Mouse (Mus musculus) embryonic facial prominence, embryonic 11.5 days (tissue): Measurements from ENCODE around the gene Myo1e. TPM values are rescaled to one million over a fixed set of nuclear protein-coding genes. Genes with fewer than 3 reads are reported as not detected.

ENCODE experiments used
- ATAC-seq: fragments of 200-750 bp; cut with Nextera tagmentation; replicated peaks from 2 replicates; pipeline ENCODE4 v1.8.0; 2017; ENCODE audit warnings: low read depth; ENCODE audit not compliant: insufficient number of reproducible peaks, low FRiP score, low TSS enrichment
- DNase-seq: peaks from one replicate; pipeline ENCODE4 v3.0.0-alpha.2; 2015; ENCODE audit warnings: low spot score
- H3K27ac ChIP-seq: fragments of 300-500 bp; sonication (generic); replicated peaks from 2 replicates; pipeline ENCODE4 v1.5.1; 2014; ENCODE audit warnings: mild to moderate bottlenecking, low read depth, low read length, control low read depth
- H3K27me3 ChIP-seq: fragments of 300-500 bp; sonication (generic); 2 replicates; pipeline ENCODE4 v1.6.1; 2014; ENCODE audit warnings: mild to moderate bottlenecking, low read length, moderate library complexity, mixed read lengths; ENCODE audit not compliant: control insufficient read depth, insufficient read depth
- H3K36me3 ChIP-seq: fragments of 300-500 bp; sonication (generic); replicated peaks from 2 replicates; pipeline ENCODE4 v1.6.1; 2014; ENCODE audit warnings: low read depth, mild to moderate bottlenecking, low read length, moderate library complexity, mixed read lengths; ENCODE audit not compliant: control insufficient read depth, insufficient read depth
- H3K4me1 ChIP-seq: fragments of 300-500 bp; sonication (generic); 2 replicates; pipeline ENCODE4 v1.6.1; 2014; ENCODE audit warnings: low read length, mixed read lengths; ENCODE audit not compliant: control insufficient read depth, insufficient read depth
- H3K4me2 ChIP-seq: fragments of 300-500 bp; sonication (generic); 2 replicates; pipeline ENCODE4 v1.6.1; 2014; ENCODE audit warnings: low read depth, mild to moderate bottlenecking, control low read depth, low read length, moderate library complexity
- H3K4me3 ChIP-seq: fragments of 300-500 bp; sonication (generic); 2 replicates; pipeline ENCODE4 v1.5.1; 2014; ENCODE audit warnings: low read depth, low read length, control low read depth
- H3K9ac ChIP-seq: fragments of 300-500 bp; sonication (generic); replicated peaks from 2 replicates; pipeline ENCODE4 v1.6.1; 2014; ENCODE audit warnings: mild to moderate bottlenecking, control low read depth, low read length
- H3K9me3 ChIP-seq: fragments of 300-500 bp; sonication (generic); replicated peaks from 2 replicates; pipeline ENCODE4 v1.6.1; 2016; ENCODE audit warnings: mild to moderate bottlenecking, low read length, inconsistent platforms, mixed read lengths; ENCODE audit not compliant: control insufficient read depth
- WGBS: fragments of 180-500 bp; shearing (Covaris S2); extraction: QIAGEN DNeasy Blood & Tissue Kit; methylation state at CpG from one replicate; pipeline ENCODE4 v1.1.7; 2014; 5-methylcytosine and 5-hydroxymethylcytosine counted together
- polyA plus RNA-seq: library from polyadenylated mRNA; unstranded; fragments of >200 nt; fragmentation: Nextera tagmentation; extraction: Ambion mirVana; gene quantifications from 2 replicates; pipeline ENCODE4 v1.2.1, GENCODE M21; 2014

The Myo1e gene
- polyA plus RNA-seq, 1 experiment from 2014 or later = 14.8 TPM

- H3K36me3 ChIP-seq = no peaks in the 10 kb centered on the region
- no peaks in the 10 kb centered on the region for H3K27me3 ChIP-seq
- no peak overlapping the region for H3K9ac ChIP-seq
- H3K27ac ChIP-seq = no peak overlapping the region
- H3K9me3 ChIP-seq = no peaks in the 10 kb centered on the region
- no peak overlapping the region for H3K4me2 ChIP-seq
- WGBS = 87% methylated on average over 2 of the region's 2 CpGs
- H3K4me1 ChIP-seq = no peaks in the 10 kb centered on the region
- no peak overlapping the region for H3K4me3 ChIP-seq
- DNase-seq (no peak), ATAC-seq (no peak)
These were observed 158.8 kb downstream of the Myo1e start for GRCm38 (mm10) chr9:70365915-70366314.

GRCm38 (mm10) chr9:70366898-70367297 lies 159.7 kb downstream of the Myo1e start:
- H3K9me3 ChIP-seq = no peaks in the 10 kb centered on the region
- DNase-seq (no peak), ATAC-seq (no peak)
- H3K27ac ChIP-seq = no peak overlapping the region
- no peak overlapping the region for H3K4me3 ChIP-seq
- no peak overlapping the region for H3K4me2 ChIP-seq
- no peaks in the 10 kb centered on the region for H3K27me3 ChIP-seq
- H3K36me3 ChIP-seq = no peaks in the 10 kb centered on the region
- WGBS = 91% methylated on average over 6 of the region's 6 CpGs
- H3K9ac ChIP-seq = no peak overlapping the region
- no peaks in the 10 kb centered on the region for H3K4me1 ChIP-seq

GRCm38 (mm10) chr9:70371638-70372037 lies 164.5 kb downstream of the Myo1e start:
- Histone ChIP-seq H3K36me3 (no peaks in the 10 kb centered on the region), H3K4me3 (no peak overlapping the region), H3K27ac (no peak overlapping the region), H3K27me3 (no peaks in the 10 kb centered on the region), H3K4me2 (no peak overlapping the region), H3K4me1 (no peaks in the 10 kb centered on the region), H3K9ac (no peak overlapping the region), H3K9me3 (no peaks in the 10 kb centered on the region)
- no peak for ATAC-seq
- no peak for DNase-seq
- 82% methylated on average over 5 of the region's 5 CpGs for whole genome bisulfite sequencing

GRCm38 (mm10) chr9:70379502-70380467 lies 172.6 kb downstream of the Myo1e start:
- ATAC-seq = no peak
- DNase-seq = no peak

GRCm38 (mm10) chr9:70382091-70382490 lies 174.9 kb downstream of the Myo1e start:
- no peaks in the 10 kb centered on the region; the same call in 1 of the 2 replicates for H3K36me3 ChIP-seq
- ATAC-seq = no peak

More at GRCm38 (mm10) chr9:70379502-70380467, 172.6 kb downstream of the Myo1e start:
- Histone ChIP-seq H3K27me3 (no peaks in the 10 kb centered on the region), H3K4me1 (no peaks in the 10 kb centered on the region), H3K27ac (no peak overlapping the region), H3K4me3 (no peak overlapping the region), H3K9me3 (no peaks in the 10 kb centered on the region), H3K36me3 (no peaks in the 10 kb centered on the region; the same call in 1 of the 2 replicates), H3K9ac (no peak overlapping the region), H3K4me2 (no peak overlapping the region)
- WGBS = 77% methylated on average over 7 of the region's 7 CpGs

GRCm38 (mm10) chr9:70383750-70384149 lies 176.6 kb downstream of the Myo1e start:
- Histone ChIP-seq H3K9ac (no peak overlapping the region), H3K4me3 (no peak overlapping the region), H3K27me3 (no peaks in the 10 kb centered on the region), H3K4me1 (no peaks in the 10 kb centered on the region), H3K36me3 (no peaks in the 10 kb centered on the region), H3K9me3 (no peaks in the 10 kb centered on the region), H3K4me2 (no peak overlapping the region), H3K27ac (no peak overlapping the region)
- peak; percentile 6 for DNase-seq
- 76% methylated on average over 10 of the region's 10 CpGs for WGBS
- no peak for ATAC-seq

More at GRCm38 (mm10) chr9:70382091-70382490, 174.9 kb downstream of the Myo1e start:
- no peaks in the 10 kb centered on the region for H3K9me3 ChIP-seq
- H3K4me3 ChIP-seq = no peak overlapping the region
- H3K27me3 ChIP-seq = no peaks in the 10 kb centered on the region
- H3K4me2 ChIP-seq = no peak overlapping the region
- no peaks in the 10 kb centered on the region for H3K4me1 ChIP-seq
- WGBS = 81% methylated on average over 12 of the region's 12 CpGs
- no peak for DNase-seq
- H3K27ac ChIP-seq = no peak overlapping the region
- no peak overlapping the region for H3K9ac ChIP-seq

GRCm38 (mm10) chr9:70384494-70384893 lies 177.3 kb downstream of the Myo1e start:
- ATAC-seq (no peak), DNase-seq (no peak)
- H3K36me3 ChIP-seq = no peaks in the 10 kb centered on the region
- no peak overlapping the region for H3K27ac ChIP-seq
- no peak overlapping the region for H3K4me2 ChIP-seq
- 96% methylated on average over 4 of the region's 4 CpGs for WGBS
- H3K4me1 ChIP-seq = no peaks in the 10 kb centered on the region
- no peaks in the 10 kb centered on the region for H3K27me3 ChIP-seq
- no peak overlapping the region for H3K9ac ChIP-seq
- H3K4me3 ChIP-seq = no peak overlapping the region
- no peaks in the 10 kb centered on the region for H3K9me3 ChIP-seq
